Mouse (Mus musculus): ENCODE measurements around the gene Acsl6.
"Not testable (repeated sequence)": the region's sequence is repeated elsewhere in the genome, so short reads cannot be mapped to it uniquely, and the experiment has no call there.

Acsl6 gene

DNA sequence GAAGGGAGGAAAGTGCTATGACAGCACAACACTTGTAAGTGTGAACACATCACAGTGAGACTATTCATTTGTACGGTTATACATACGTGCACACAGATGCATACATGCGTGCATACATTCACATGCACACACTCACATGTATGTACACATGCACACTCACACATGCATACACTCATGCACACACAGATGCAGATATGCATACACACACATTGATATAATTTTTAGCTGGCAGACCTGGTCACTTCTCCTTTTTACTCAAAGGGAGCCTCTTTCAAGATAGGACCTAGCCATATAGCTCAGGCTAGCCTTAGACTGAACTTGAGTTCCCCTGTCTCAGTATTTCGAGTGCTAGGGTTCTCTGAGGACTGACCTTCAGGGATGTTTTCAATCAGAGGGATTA is 87.7 kb downstream of the Acsl6 start:
- no peak for DNase-seq (ENCODE audit: low read depth, low spot score)

DNA sequence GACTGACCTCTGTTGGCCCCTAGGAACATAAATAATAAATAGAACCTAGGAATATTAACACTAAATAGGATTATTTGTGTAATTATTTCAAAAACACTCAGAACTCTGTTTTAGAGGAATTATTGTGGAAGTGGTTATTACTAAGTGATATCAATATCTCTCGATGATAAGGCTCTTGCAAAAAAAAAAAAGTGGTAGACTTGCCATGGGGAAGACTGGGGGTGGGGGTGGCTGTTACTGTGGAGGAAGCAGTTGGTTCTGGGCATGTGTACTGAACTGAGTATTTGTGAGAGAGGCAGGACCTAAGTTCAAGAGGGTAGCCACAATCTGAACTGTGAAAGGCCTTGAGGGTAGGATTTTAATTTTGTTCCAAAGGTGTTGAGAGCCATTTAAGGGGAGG is 93.1 kb downstream of the Acsl6 start:
- no peak for DNase-seq (ENCODE audit: low read depth, low spot score)

DNA sequence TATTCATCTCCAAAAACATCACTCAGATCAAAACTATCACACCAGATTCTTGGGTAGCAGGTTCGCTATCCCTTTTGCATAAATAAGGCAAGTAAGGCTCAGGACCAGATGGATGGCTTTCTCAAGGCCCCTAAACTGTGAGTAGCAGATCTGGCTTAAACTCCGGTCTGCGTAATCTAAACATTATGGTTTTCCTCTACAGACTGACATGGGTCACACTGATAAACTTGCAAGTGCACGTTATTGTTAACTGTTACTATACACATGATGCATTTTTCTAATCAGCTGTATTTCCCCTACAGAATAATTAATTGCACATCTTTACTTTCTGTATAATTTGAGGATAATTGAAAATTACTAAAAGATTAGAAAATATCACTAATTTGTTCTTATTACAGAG is 94.5 kb downstream of the Acsl6 start:
- DNase-seq (ENCODE audit: low read depth, low spot score), result no peak

DNA sequence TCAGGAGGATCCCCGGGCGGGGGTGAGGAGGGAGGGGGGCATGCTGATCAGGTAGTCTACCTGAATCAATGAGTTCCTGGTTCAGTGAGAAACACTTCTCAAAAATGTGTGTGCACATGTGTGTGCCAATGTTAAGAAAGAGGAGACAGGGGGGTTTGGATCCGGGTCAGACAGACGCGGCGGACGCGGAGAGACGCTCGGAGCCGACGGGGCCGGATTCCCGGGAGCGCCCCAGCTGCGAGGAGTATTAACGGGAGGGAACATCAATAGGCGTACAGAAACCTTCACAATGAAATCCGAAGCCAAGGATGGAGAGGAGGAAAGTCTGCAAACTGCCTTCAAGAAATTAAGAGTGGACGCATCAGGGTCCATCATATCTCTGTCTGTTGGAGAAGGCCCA is 97.2 kb downstream of the Acsl6 start:
- DNase-seq (ENCODE audit: low read depth, low spot score), result not testable (repeated sequence)

DNA sequence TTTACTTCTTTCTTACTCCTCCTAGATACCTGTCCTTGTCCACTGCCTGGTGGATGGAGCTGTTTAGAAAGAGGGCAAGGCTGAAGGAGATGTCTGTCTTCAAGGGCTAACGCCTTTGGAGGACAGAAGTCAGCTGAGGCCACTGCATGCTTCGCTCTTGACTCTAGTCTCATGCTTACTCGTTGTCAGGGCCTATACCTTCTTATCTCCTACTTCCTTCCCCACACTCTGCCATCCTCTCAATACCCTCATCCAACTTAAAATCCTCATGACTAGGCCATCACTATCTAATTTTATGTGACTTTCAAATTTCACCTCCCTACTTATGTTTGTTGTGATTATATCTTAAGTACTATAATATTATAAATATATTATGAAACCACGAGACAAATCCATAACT is 101.3 kb downstream of the Acsl6 start:
- no peak for DNase-seq (ENCODE audit: low read depth, low spot score)

DNA sequence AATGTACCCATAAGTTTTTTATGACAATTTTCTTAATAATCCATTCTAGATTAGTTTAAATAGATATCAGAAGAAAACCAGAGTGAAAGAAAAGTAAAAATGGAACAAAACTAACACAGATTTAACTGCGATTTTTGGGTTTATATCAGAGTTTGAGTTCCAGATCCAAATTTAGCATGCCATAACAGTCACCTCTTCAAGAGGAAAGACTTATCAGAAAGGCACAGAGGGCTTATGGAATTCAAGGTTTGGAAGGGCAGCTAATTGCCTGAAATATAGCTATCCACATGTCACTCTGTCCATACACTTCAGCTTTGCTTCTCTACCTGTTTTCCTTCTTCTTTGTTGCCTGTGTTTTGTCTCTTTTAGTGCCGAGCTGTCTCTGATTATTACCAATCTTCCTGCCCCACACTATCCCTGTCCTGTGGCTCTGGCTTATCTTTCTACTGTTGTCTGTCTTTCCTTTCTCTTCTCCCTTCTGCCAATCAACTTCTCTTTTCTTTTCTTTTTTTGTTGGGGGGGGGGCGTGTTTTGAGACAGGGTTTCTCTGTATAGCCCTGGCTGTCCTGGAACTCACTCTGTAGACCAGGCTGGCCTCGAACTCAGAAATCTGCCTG is 103.4 kb downstream of the Acsl6 start:
- no peak for DNase-seq (ENCODE audit: low read depth, low spot score)

DNA sequence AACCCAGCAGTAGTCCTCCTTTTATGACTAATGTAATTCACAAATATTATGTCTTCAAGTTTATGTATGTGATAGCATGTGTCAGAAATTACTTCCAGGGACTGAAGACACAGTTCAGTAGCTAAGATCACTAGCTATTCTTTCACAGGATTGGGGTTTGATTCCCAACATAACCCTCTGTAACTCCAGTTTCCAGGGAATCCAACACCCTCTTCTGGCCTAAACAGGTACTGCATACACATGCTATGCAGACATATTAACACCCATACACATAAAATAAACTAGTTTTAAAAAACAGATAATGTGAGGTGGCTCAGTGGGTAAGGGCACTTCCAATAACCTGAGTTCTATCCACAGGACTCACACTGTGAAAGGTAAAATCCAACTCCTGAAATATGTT is 107.0 kb downstream of the Acsl6 start:
- DNase-seq (ENCODE audit: low read depth, low spot score), result peak; percentile 10

DNA sequence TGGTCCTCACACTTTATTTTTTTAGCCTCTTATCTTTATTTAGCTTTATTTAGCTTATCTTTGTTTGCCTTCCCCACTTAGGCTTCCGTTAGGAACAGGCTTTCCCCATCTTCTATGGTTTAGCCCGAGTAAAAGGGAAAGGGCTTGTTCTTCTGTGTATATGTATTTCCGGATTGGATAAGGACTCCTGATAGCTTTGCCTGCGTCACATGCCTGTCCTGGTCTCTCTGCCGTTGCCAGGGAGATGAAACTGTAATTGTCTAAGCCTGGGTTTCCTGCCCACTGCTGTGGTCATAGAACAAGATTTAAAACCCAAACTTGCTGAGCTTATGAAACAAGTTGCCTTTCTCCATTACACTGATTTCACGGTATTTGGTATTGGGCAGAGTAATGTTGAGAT is 109.4 kb downstream of the Acsl6 start:
- no peak for DNase-seq (ENCODE audit: low read depth, low spot score)

Data from CD4-positive, CD25-positive, alpha-beta regulatory T cell, adult 2 months (primary cell).